Mouse (Mus musculus): ENCODE results near the gene Tgfbr3l.
"Not testable (repeated sequence)": the region's sequence is repeated elsewhere in the genome, so short reads cannot be mapped to it uniquely, and the experiment has no call there.

Tgfbr3l gene

GRCm38 (mm10) chr8:4230612-4231351, 17.2 kb upstream of the Tgfbr3l start:
- ATAC-seq (ENCODE audit: insufficient number of reproducible peaks, low FRiP score, low TSS enrichment): no peak

DNA sequence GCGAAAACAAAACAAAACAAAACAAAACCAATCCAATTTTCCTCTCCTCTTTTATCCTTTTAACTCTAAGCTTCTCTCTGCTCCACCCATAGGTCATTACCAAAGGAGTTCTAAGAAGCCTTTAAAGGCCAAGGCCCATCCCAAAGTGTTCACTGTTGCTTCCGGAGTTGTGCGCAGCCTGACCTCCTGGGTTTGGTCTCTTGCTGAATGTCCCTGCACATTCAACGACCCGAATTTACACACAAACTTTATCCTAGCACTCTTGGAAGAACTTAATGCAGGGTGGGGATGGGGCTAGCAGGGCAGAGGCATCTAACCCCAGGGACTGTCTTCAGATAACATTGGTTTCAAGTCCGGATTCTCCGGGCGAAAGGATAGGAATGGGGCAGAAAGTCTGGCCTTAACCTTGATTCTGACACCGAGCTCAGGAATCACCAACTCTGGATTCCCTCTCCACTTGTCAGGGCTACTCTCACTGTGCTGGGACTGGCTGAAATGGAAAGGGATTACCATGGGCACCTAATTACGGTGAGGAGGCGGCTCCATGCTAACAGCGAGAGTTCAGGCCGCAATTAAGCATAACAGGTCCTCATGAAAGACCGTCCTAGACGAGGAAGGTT, 10.1 kb upstream of the Tgfbr3l start:
- ATAC-seq (ENCODE audit: insufficient number of reproducible peaks, low FRiP score, low TSS enrichment): peak; percentile 0; the same call in 1 of the 2 replicates

DNA sequence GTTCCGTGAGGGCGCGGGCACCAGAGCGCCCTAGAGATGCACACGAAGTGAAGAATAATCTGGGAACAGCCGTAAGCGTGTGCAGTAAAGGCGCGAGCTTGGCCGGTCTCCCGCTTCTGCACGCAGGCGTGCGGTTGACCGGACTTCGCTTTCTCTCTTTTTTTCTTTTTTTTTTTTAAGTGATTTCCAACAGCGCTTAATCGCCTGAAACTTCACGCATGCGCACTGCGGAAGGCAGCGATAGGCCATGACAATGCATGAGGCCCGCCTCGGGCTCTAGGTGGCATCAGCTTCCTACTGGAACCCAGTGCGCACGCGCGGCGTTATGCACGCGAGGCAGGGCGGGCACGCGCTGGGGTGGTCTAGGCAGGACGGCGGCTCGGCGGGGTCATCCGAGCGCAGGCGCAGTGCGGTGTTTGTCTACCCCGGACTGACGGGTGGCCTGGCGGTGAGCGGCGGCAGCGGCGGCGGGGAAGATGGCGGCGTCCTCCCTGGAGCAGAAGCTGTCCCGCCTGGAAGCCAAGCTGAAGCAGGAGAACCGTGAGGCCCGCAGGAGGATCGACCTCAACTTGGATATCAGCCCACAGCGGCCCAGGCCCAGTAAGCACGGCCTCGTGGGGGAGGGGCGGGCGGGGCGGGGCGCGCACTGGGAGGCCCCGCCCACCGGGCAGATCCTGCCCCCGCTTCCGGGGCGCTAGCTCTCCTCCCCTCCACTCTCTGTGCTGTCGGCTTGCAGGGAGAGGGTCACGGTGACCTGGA, 9.4 kb upstream of the Tgfbr3l start, which contains the start of the genes Map2k7 and Gm49320:
Gene Map2k7 (plus strand): TSS at position 307 of the 759 bp plus-strand sequence.
Gene Gm49320 (plus strand): TSS at position 432 of the 759 bp plus-strand sequence.
- peak; percentile 92 for ATAC-seq (ENCODE audit: insufficient number of reproducible peaks, low FRiP score, low TSS enrichment)

- no peak for ATAC-seq (ENCODE audit: insufficient number of reproducible peaks, low FRiP score, low TSS enrichment)
Observed at GRCm38 (mm10) chr8:4239193-4239890, 8.7 kb upstream of the Tgfbr3l start.

DNA sequence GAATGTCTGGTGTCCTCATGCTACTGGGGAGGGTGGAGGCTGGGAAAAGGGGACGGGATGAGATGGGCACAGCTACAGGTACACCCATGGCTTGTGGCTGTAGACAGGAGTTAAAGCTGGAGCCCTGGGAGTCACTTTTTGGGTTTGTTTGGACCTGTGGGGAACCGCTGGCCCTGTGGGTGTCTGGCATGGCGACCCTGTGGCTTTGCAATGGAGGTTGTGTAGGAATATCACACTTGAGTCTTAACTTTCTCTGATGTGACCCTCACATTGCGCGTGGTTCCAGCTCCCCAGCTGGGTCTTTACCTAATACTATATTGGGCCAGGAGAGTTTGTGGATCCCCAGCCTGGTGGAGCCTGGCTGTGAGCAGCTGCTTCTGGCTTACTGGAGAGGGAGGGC, 3.0 kb upstream of the Tgfbr3l start:
- no peak for ATAC-seq (ENCODE audit: insufficient number of reproducible peaks, low FRiP score, low TSS enrichment)

DNA sequence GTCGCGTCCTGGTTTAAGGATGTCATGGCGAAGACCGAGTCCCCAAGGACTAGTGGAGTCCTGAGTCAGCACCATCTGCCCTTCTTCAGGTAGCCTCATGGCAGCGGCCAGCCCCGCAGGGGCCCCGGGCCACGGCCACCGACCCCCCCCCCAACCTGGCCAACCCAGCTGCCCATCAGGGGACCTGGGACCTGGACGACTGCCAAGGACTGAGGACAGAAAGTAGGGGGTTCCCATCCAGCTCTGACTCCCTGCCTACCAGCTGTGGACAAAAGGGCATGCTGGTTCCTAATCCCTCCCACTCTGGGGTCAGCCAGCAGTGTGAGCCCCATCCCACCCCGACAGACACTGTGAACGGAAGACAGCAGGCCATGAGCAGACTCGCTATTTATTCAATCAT, 2.3 kb upstream of the Tgfbr3l start:
- ATAC-seq (ENCODE audit: insufficient number of reproducible peaks, low FRiP score, low TSS enrichment): no peak

DNA sequence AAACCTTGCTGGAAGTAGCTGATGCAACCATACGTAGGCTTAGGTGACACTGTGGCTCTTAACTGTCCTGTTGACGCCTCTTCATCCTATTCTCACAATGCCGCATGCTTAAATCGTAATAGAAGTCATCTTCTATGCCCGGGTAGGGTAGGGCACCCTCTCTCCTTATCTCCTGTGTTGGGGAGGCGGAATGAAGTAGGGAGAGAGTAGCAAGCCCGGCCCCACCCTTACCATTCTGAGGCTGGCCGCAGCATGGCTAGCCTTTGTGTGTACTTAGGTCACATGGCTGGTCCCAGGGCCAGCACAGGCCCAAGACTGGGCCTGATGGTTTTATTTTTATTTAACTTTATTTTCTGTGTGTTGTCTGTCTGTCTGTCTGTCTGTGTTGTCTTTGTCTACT, 773 bp upstream of the Tgfbr3l start:
- no peak for ATAC-seq (ENCODE audit: insufficient number of reproducible peaks, low FRiP score, low TSS enrichment)

DNA sequence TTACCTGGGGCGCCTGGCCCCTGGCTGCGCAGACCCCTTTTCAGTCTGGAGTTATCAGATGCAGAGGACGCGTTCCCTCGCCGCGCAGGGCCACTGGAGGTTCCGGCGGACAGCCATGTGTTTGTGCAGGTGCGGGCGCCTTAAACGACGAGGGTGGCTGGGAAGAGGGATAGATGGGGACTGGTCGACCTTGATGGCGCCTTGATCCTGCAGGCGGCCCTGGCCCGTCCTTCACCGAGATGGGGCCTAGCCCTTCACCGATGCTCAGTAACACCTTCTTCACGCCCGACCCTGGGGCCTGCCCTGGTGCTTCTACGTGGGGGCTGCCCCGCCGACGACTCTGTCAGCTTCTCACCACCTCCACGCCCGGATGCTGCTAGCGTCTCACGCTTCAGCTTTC, 1.2 kb downstream of the Tgfbr3l start:
- ATAC-seq (ENCODE audit: insufficient number of reproducible peaks, low FRiP score, low TSS enrichment): no peak

GRCm38 (mm10) chr8:4250306-4250970, 2.4 kb downstream of the Tgfbr3l start:
- ATAC-seq (ENCODE audit: insufficient number of reproducible peaks, low FRiP score, low TSS enrichment): peak; percentile 49

- no peak for ATAC-seq (ENCODE audit: insufficient number of reproducible peaks, low FRiP score, low TSS enrichment)
Observed at GRCm38 (mm10) chr8:4252116-4252760, 4.2 kb downstream of the Tgfbr3l start.

DNA sequence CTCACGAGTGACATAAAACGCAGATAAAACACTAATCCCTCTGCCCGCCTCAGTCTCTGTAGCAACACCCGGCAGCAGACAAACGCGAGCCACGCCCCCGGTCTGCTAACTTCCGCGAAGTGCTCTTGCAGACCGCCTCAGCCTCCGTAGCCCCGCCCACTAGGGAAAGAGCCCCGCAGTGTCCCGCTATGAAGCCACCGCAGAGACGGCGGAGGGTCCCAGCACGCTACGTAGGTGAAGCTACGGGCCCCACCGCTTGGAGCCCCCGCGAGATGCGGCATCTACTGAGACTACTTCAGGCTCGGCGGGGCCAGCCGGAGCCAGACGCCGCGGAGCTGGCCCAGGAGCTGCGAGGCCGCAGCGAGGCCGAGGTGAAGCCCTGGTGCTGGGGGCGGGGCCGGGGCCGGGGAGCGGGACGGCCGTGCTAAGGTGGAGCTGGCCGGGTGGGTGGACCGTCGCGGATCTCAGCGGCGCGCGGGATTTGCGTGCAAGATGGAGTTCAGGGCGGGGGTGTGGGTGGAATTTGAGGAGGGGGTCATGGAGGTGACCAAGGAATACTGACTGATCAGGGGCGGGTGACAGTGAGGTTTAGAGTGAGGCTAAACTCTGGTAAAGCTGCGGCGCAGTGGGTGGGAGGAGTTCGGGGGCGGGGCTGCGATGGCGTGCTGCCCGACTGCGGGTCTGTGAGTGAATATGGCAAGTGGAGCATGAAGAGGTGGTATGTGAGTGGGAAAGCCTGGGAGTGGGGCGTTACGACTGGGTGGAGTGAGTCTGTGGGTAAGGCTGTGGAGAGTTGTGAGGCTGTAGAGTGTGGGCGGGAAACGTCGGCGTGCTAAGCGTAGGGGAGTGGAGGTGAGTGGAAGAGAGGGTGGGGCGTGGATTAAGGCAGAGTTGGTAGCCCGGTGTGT, 5.2 kb downstream of the Tgfbr3l start, which contains the start of gene Snapc2:
Gene Snapc2 (plus strand): TSS at position 147 of the 908 bp plus-strand sequence.
- peak; percentile 65 for ATAC-seq (ENCODE audit: insufficient number of reproducible peaks, low FRiP score, low TSS enrichment)

GRCm38 (mm10) chr8:4254001-4254400, 6.0 kb downstream of the Tgfbr3l start:
- ATAC-seq (ENCODE audit: insufficient number of reproducible peaks, low FRiP score, low TSS enrichment): no peak

DNA sequence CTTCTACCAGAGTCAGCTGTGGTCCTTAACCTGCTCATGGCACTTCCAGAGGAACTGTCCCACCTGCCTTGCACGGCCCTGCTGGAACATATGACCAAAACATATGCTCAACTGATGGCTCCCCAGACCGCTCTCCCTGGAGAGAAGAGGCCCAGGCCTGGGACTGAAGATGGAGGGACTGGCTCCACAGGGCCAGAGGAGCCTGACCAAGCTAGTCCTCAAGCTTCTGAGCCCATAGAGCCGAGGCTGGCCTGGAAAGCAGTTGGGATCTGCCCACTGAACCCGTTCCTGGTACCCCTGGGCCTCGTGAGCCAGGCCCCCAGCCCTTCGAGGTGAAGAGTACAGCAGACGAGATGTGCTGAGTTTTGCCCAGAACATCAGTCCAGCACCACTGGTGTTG, 7.5 kb downstream of the Tgfbr3l start:
- not testable (repeated sequence) for ATAC-seq (ENCODE audit: insufficient number of reproducible peaks, low FRiP score, low TSS enrichment)

- ATAC-seq (ENCODE audit: insufficient number of reproducible peaks, low FRiP score, low TSS enrichment): no peak
Observed at GRCm38 (mm10) chr8:4256911-4257310, 8.9 kb downstream of the Tgfbr3l start.

DNA sequence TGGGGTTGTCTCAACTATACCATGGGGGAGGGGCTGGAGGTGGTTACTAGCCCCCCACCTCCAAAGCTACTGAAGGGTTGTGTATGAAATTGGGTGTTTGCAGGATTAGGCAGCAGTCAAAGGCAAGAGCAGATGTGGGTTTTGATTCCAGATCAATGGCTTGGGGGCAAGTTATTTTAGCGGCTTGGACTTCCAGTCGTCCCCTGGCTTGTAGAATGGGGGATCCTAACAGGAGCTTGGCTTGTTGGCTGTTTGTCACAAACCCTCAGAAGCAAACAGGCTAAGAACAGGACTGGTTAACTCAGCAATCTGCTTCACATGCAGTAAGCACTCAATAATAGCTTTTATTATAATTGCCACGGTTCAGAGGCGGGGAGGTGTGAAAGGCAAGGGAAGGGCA, 9.3 kb downstream of the Tgfbr3l start:
- ATAC-seq (ENCODE audit: insufficient number of reproducible peaks, low FRiP score, low TSS enrichment): no peak

GRCm38 (mm10) chr8:4258233-4258632, 10.2 kb downstream of the Tgfbr3l start:
- ATAC-seq (ENCODE audit: insufficient number of reproducible peaks, low FRiP score, low TSS enrichment): no peak

DNA sequence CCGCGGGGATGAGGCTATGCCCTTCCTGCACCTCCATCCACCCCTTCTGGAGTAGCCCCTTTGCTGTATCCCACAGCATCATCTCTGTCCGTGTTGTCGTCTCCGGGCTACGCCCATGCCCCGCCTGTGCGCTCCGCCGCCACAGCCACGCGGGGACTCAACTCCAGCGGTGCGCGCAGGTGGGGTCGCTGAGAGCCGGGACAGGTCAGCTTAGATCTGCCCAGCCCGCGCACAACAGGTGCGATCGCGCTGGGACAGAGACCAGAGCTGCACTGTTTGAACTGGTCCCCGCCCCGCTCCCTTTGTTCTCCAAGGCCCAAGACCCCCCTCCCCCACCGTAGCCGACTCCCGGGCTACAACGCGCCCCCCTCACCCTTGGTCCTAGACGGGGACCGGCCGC, 10.7 kb downstream of the Tgfbr3l start:
- no peak for ATAC-seq (ENCODE audit: insufficient number of reproducible peaks, low FRiP score, low TSS enrichment)

DNA sequence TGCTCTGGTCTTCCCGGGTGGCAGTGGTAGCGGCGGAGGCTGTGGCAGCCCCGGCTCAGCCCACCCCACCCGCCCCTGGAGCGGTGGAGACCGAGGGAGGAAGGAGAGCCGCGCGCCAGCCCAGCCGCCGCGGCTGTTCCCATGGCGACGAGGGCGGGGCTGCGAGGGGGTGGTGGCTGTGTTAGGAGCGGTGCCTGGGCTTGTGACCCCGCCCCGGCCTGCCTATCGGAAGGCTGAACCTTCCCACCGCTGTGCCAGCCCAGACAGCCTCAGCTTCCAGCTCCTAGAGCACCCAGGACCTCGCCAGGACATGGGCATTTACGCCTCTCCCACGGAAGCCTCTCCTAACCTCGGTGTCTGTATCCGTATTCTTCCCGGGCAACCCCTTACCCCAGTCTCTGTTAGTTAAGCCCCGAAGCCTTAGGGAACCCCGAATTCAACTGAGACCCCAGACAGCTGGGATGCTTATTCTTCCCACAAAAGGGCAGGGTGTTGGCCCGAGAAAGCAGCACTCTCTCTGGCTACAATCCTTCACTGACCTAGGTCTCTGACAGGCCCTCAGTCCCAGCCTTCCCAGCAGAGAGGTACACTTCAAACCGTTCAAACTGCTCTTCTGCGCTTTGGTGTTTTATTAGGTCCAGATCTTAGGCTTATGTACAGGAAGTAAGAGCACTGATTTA, 11.3 kb downstream of the Tgfbr3l start, which contains the start of gene Ctxn1:
Gene Ctxn1 (minus strand): TSS at position 150 of the 680 bp plus-strand sequence.
- peak; percentile 60 for ATAC-seq (ENCODE audit: insufficient number of reproducible peaks, low FRiP score, low TSS enrichment)

Measured in cerebellum, adult (tissue).